Mouse (Mus musculus) left cerebral cortex, postnatal 10 days (tissue): ENCODE measurements at regions not wholly inside any gene's neighbourhood (a gene's known extent, or its start where the extent isn't known, plus 50 kb on each side); places are given as distances from the start of the nearest gene placed in this dataset.
A peak's percentile ranks its signal among the peaks of the same experiment; 100 is the strongest.

Source experiments
- DNase-seq, 2 experiments: peaks; one replicate each; pipeline ENCODE4 v3.0.0; 2021 to 2022; ENCODE audit warnings: low spot score in 2 of 2, mixed read lengths in 1 of 2; ENCODE audit errors: extremely low spot score in 1 of 2
- intact Hi-C: fragments of 180-260 bp; cut with DNase I; formaldehyde crosslinking; loops from one replicate; pipeline ENCODE4 v1.15.1; 2025

DNA sequence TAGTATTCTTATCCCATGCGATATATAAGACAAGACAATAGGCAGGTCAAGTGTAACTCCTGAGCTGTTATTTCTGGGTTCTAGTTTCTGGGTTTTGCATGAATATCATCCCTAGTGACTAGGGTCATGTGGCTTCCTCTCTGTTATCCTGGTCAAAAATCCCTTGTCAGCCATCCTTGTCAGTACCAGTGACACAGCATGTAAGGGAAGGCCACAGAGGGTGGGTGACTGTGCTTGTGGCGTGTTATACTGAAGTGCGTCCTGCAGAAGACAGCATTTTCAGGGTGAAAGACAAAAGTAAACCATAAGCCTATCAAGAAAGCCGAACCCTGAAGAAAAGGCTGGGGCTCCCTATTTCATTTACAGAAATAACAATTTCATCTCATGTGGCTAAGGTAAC is 50.7 kb upstream of the Echdc3 start:
- intact Hi-C loops = no loop called here
- DNase-seq = no peak

- intact Hi-C loops = no loop called here
- DNase-seq = no peak
Observed at GRCm38 (mm10) chr2:6264085-6264783, 51.4 kb upstream of the Echdc3 start.

DNA sequence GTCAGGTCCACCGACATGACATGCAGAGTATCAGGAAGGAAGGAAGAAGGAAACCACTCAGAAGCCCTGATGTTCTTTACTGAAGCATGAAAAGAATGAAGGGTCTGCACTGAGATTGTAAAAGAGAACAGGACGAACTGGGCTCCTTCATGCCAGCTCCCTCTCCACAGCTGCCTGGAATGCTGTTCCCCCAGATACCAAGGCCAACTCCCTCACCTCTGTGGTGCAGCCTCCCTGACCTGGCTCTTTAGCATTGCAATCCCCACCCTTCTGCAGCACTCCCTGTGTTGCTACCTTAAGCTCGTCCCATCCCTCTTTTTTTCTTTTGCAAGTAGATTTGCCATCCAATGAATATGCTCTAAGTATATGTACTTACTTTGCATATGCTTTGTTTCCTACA is 52.3 kb upstream of the Echdc3 start:
- DNase-seq = no peak
- intact Hi-C loops = no loop called here

- intact Hi-C loops = no loop called here
- DNase-seq = no peak
Observed at GRCm38 (mm10) chr2:6267066-6267465, 54.2 kb upstream of the Echdc3 start.

GRCm38 (mm10) chr2:6267537-6267936 is 54.7 kb upstream of the Echdc3 start:
- peak; percentile 46 to 87 for DNase-seq
- intact Hi-C loops = no loop called here

- intact Hi-C loops = no loop called here
- no peak for DNase-seq
Observed at GRCm38 (mm10) chr2:6272514-6272913, 50.0 kb upstream of the Usp6nl start.
